Comparison of ENCODE assay signal across 21 mouse cellular contexts in genomic region chr10:68537261-68537950, GRCm38 (mm10). TPM values are rescaled to one million over a fixed set of nuclear protein-coding genes. Genes with fewer than 3 reads are reported as not detected.
DNase-seq lines count a peak whose midpoint lies in the region; ATAC-seq and TF ChIP-seq lines count a peak whose summit lies in the region.
"Had no signal": no experiment of that assay in that cellular context is flagged by ENCODE, and none has a peak within 500 bp of the region (broad histone marks: within the 10 kb centered on the region; RNA-seq: fewer than 3 reads in every experiment).

No protein-coding gene starts in this region.

- H3K4me3 ChIP-seq in heart, embryonic 13.5 days, result no peak overlapping the region
- H3K4me3 ChIP-seq in heart, adult 2 months, result no peak overlapping the region
- no peak overlapping the region for H3K4me3 ChIP-seq in kidney, postnatal 0 days (replicated peaks; ENCODE audit: low read depth, low read length)
- H3K4me3 ChIP-seq in stomach, embryonic 16.5 days (replicated peaks; ENCODE audit: low read length), result no peak overlapping the region
- H3K4me3 ChIP-seq in stomach, postnatal 0 days (ENCODE audit: low read depth, low read length), result no peak overlapping the region
- H3K4me3 ChIP-seq: erythroblast, embryonic 14.5 days; midbrain, embryonic 13.5 days; stomach, embryonic 15.5 days had no signal

- WGBS in heart, embryonic 13.5 days, result 63% methylated on average over 4 of the region's 4 CpGs
- WGBS in heart, adult 2 months, result 74% methylated on average over 4 of the region's 4 CpGs
- WGBS in kidney, postnatal 0 days, result 70% methylated on average over 4 of the region's 4 CpGs
- 50% methylated on average over 4 of the region's 4 CpGs for WGBS in stomach, embryonic 16.5 days
- WGBS in stomach, postnatal 0 days, result 37% methylated on average over 4 of the region's 4 CpGs

- H3K9me3 ChIP-seq in heart, embryonic 13.5 days, result no peaks in the 10 kb centered on the region
- no peaks in the 10 kb centered on the region for H3K9me3 ChIP-seq in kidney, postnatal 0 days (replicated peaks; ENCODE audit: low read length)
- no peaks in the 10 kb centered on the region for H3K9me3 ChIP-seq in stomach, embryonic 16.5 days (replicated peaks; ENCODE audit: control insufficient read depth, low read length)
- H3K9me3 ChIP-seq in stomach, postnatal 0 days (ENCODE audit: control insufficient read depth, low read length), result no peaks in the 10 kb centered on the region
- H3K9me3 ChIP-seq: stomach, embryonic 15.5 days had no signal

- TF ChIP-seq EP300 in heart, adult 2 months (IDR thresholded peaks at IDR 0.05; ENCODE audit: insufficient read depth, low read depth, low read length), result no peak
- TF ChIP-seq EP300 in stomach, postnatal 0 days (optimal IDR thresholded peaks at IDR 0.05), result no peak

- intact Hi-C loops in heart, adult 2 months (cut with DNase I), result no loop called here

- no peak overlapping the region for H3K4me2 ChIP-seq in heart, embryonic 13.5 days
- H3K4me2 ChIP-seq in kidney, postnatal 0 days (ENCODE audit: low read length), result no peak overlapping the region
- H3K4me2 ChIP-seq in stomach, embryonic 16.5 days (ENCODE audit: low read depth, low read length), result no peak overlapping the region
- H3K4me2 ChIP-seq in stomach, postnatal 0 days (replicated peaks; ENCODE audit: low read depth), result no peak overlapping the region
- H3K4me2 ChIP-seq: hindbrain, embryonic 14.5 days; midbrain, embryonic 13.5 days; stomach, embryonic 15.5 days had no signal

- no peaks in the 10 kb centered on the region for H3K79me2 ChIP-seq in heart, adult 2 months (replicated peaks; ENCODE audit: control insufficient read depth, insufficient read depth, low read length)

- ATAC-seq in heart, embryonic 13.5 days (ENCODE audit: extremely low read depth, insufficient number of reproducible peaks, low FRiP score, low TSS enrichment), result no peak
- no peak for ATAC-seq in kidney, postnatal 0 days (replicated peaks; ENCODE audit: low FRiP score, low read depth)
- no peak for ATAC-seq in stomach, embryonic 16.5 days (ENCODE audit: insufficient read depth, low FRiP score)
- no peak for ATAC-seq in stomach, postnatal 0 days (ENCODE audit: low FRiP score, low TSS enrichment)
- ATAC-seq: forebrain, embryonic 14.5 days; midbrain, embryonic 13.5 days had no signal

- H3K27me3 ChIP-seq in heart, embryonic 13.5 days (replicated peaks), result no peaks in the 10 kb centered on the region
- no peaks in the 10 kb centered on the region for H3K27me3 ChIP-seq in heart, adult 2 months (ENCODE audit: control insufficient read depth, insufficient read depth, low read length)
- no peaks in the 10 kb centered on the region for H3K27me3 ChIP-seq in kidney, postnatal 0 days (ENCODE audit: insufficient read depth, low read length)
- no peaks in the 10 kb centered on the region for H3K27me3 ChIP-seq in stomach, embryonic 16.5 days (ENCODE audit: control insufficient read depth, insufficient read depth, low read length)
- no peaks in the 10 kb centered on the region for H3K27me3 ChIP-seq in stomach, postnatal 0 days (ENCODE audit: control insufficient read depth, insufficient read depth, low read length)
- H3K27me3 ChIP-seq: midbrain, embryonic 13.5 days; stomach, embryonic 15.5 days had no signal

- TF ChIP-seq CTCF in heart, adult 2 months (IDR thresholded peaks at IDR 0.05), result no peak
- TF ChIP-seq CTCF in kidney, postnatal 0 days (IDR thresholded peaks at IDR 0.05; ENCODE audit: low read depth), result no peak
- TF ChIP-seq CTCF in stomach, postnatal 0 days (IDR thresholded peaks at IDR 0.05; ENCODE audit: low read depth), result no peak

- H3K27ac ChIP-seq in heart, embryonic 13.5 days (replicated peaks), result peak overlapping the region; percentile 53
- H3K27ac ChIP-seq in heart, adult 2 months, result no peak overlapping the region
- H3K27ac ChIP-seq in kidney, postnatal 0 days, result no peak overlapping the region
- H3K27ac ChIP-seq in stomach, embryonic 16.5 days (ENCODE audit: low read length), result 0 out of 2 replicates have a peak overlapping the region, but pooled peaks have one; percentile 8
- no peak overlapping the region for H3K27ac ChIP-seq in stomach, postnatal 0 days (replicated peaks)
- H3K27ac ChIP-seq: hindbrain, embryonic 14.5 days; midbrain, embryonic 13.5 days; stomach, embryonic 15.5 days had no signal

- DNase-seq in heart, adult 2 months, result no peak
- peak; percentile 34 for DNase-seq in kidney, postnatal 0 days (ENCODE audit: low spot score)
- DNase-seq in kidney, postnatal 4 days, result no peak
- no peak for DNase-seq in stomach, postnatal 0 days (ENCODE audit: low spot score)
- no peak for DNase-seq in spleen, postnatal 36 days (ENCODE audit: low spot score in 2 of 2)
- DNase-seq: adrenal gland, adult 2 months; B cell, adult 2 months; cerebellum, adult 2 months; cerebellum, postnatal 36 days; gastrocnemius, postnatal 10 days; heart, adult 18-20 months; kidney, adult 11 months; liver; right cerebral cortex, postnatal 14 days had no signal

- no peak for TF ChIP-seq POLR2A in heart, adult 2 months (IDR thresholded peaks at IDR 0.05; ENCODE audit: insufficient read depth, low read depth, low read length)

- H3K9ac ChIP-seq in heart, embryonic 13.5 days, result no peak overlapping the region
- H3K9ac ChIP-seq in heart, adult 2 months (ENCODE audit: low read depth, low read length), result no peak overlapping the region
- no peak overlapping the region for H3K9ac ChIP-seq in kidney, postnatal 0 days (ENCODE audit: low read depth, low read length)
- H3K9ac ChIP-seq in stomach, embryonic 16.5 days (ENCODE audit: low read length), result no peak overlapping the region
- no peak overlapping the region for H3K9ac ChIP-seq in stomach, postnatal 0 days (ENCODE audit: low read length)
- H3K9ac ChIP-seq: hindbrain, embryonic 14.5 days; midbrain, embryonic 13.5 days; stomach, embryonic 15.5 days had no signal

- H3K4me1 ChIP-seq in heart, embryonic 13.5 days, result peaks cover 25% of the 10 kb centered on the region
- peaks cover 3% of the 10 kb centered on the region for H3K4me1 ChIP-seq in heart, adult 2 months (ENCODE audit: control insufficient read depth, insufficient read depth, low read length)
- peaks cover 11% of the 10 kb centered on the region; the same call in 1 of the 2 replicates for H3K4me1 ChIP-seq in kidney, postnatal 0 days (replicated peaks; ENCODE audit: insufficient read depth, low read length)
- H3K4me1 ChIP-seq in stomach, embryonic 16.5 days (ENCODE audit: control insufficient read depth, insufficient read depth, low read length), result peaks cover 10% of the 10 kb centered on the region; the same call in 1 of the 2 replicates
- no peaks in the 10 kb centered on the region for H3K4me1 ChIP-seq in stomach, postnatal 0 days (replicated peaks; ENCODE audit: control insufficient read depth, insufficient read depth)

- H3K36me3 ChIP-seq in heart, embryonic 13.5 days, result 0 out of 2 replicates have a peak, but pooled peaks cover 7% of the 10 kb centered on the region
- no peaks in the 10 kb centered on the region for H3K36me3 ChIP-seq in heart, adult 2 months (ENCODE audit: control insufficient read depth, insufficient read depth, low read length)
- no peaks in the 10 kb centered on the region for H3K36me3 ChIP-seq in kidney, postnatal 0 days (ENCODE audit: insufficient read depth, low read length)
- H3K36me3 ChIP-seq in stomach, embryonic 16.5 days (ENCODE audit: control insufficient read depth, insufficient read depth, low read length), result no peaks in the 10 kb centered on the region
- H3K36me3 ChIP-seq in stomach, postnatal 0 days (ENCODE audit: control insufficient read depth, insufficient read depth, low read length), result no peaks in the 10 kb centered on the region
- H3K36me3 ChIP-seq: midbrain, embryonic 13.5 days; stomach, embryonic 15.5 days had no signal

RNA-seq across cellular contexts. Expression of gene Cabcoco1, which starts 4.3 kb away (rescaled TPM):
- 28.0 and 30.4 TPM in 2 replicates for polyA plus RNA-seq in heart, embryonic 13.5 days (2015; fragmentation: Nextera tagmentation; extraction: Ambion mirVana)
- total RNA-seq in heart, adult 2 months (2021), result 10 to 100 TPM; 18.0 to 23.0 TPM
- polyA plus RNA-seq in heart, adult 2 months (2012; rRNA removed), result 8.6 and 15.1 TPM in 2 replicates
- 17.3 and 18.5 TPM in 2 replicates for polyA plus RNA-seq in kidney, postnatal 0 days (2015; fragmentation: Nextera tagmentation; extraction: Ambion mirVana)
- polyA plus RNA-seq in stomach, embryonic 16.5 days (2015; fragmentation: Nextera tagmentation; extraction: Ambion mirVana), result 3.0 and 3.4 TPM in 2 replicates
- 4.7 and 5.2 TPM in 2 replicates for polyA plus RNA-seq in stomach, postnatal 0 days (2015; fragmentation: Nextera tagmentation; extraction: Ambion mirVana)
- polyA plus RNA-seq: erythroblast, embryonic 14.5 days had no signal

Comparison
In these comparisons a context has a peak if more than half of its experiments do, and no peak if none do; other contexts are left out.
1. H3K27ac ChIP-seq: peak in heart, embryonic 13.5 days (single experiment) and stomach, embryonic 16.5 days (single experiment); none in heart, adult 2 months (single experiment), kidney, postnatal 0 days (single experiment) and stomach, postnatal 0 days (single experiment).